Mouse (Mus musculus) olfactory bulb, adult 2 months (tissue): Measurements from ENCODE around the gene Plekhg6.

Experiments
- CTCF ChIP-seq: fragments of 200-500 bp; IDR thresholded peaks from 2 replicates; pipeline ENCODE4 v1.5.1; 2012; ENCODE audit warnings: low read depth, mild to moderate bottlenecking, low read length, moderate library complexity; ENCODE audit not compliant: insufficient read depth
- POLR2A ChIP-seq: fragments of 200-500 bp; IDR thresholded peaks from 2 replicates; pipeline ENCODE4 v1.6.1; 2012; ENCODE audit warnings: mild to moderate bottlenecking, low read depth, low read length, moderate library complexity; ENCODE audit not compliant: insufficient read depth

DNA sequence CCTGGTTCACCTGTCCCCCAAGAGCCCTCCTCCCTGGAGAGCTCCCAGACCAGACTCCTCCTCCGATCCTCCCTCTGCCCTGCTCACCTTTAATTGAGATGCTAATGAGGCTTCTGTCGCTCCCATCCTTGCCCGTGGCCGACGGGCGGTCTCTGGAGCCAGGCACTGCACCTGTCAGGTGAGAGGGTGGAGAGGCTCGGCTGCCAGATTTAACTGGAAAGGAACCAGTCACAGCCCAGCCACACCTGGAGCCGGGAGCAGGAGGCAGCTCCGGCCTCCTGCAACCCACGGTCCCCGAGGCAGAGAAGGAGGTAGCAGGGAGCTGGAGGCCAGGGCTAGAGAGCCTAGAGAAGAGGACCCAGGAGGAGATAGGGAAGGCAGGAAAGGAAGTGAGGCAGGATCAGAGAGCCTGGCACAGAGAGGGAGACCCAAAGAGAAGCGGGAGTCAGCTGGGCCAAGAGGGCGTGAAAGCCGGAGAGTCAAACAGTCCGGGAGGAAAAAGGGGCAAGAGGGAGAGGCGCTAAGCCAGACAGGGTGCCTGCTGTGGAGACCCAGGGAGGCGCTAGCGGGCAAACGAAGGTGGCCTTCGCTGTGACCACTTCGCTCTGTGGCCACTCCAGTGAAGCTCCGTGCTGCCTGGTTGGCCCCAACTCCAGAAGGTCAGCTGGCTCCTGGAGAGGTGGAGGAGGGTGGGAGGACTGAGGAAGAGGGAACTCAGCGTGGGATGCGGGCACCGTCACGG, 59.3 kb downstream of the Plekhg6 start:
- TF ChIP-seq POLR2A (no peak), CTCF (no peak)
